Mouse (Mus musculus) small intestine, adult 2 months (tissue): ENCODE measurements around the gene Tbxas1.

Source experiments
- CTCF ChIP-seq: fragments of 200-500 bp; IDR thresholded peaks from 2 replicates; pipeline ENCODE4 v1.5.1; 2012; ENCODE audit warnings: low read depth, mild to moderate bottlenecking, control low read depth, inconsistent platforms, low read length, moderate library complexity, mixed read lengths; ENCODE audit not compliant: insufficient replicate concordance, insufficient read length; ENCODE audit errors: extremely low read depth
- POLR2A ChIP-seq: fragments of 200-500 bp; IDR thresholded peaks from 2 replicates; pipeline ENCODE4 v1.6.1; 2012; ENCODE audit warnings: low read depth, mild to moderate bottlenecking, control low read depth, inconsistent platforms, low read length, moderate library complexity

GRCm38 (mm10) chr6:38986641-38987040 is 111.4 kb downstream of the Tbxas1 start:
- TF ChIP-seq POLR2A, result no peak
- TF ChIP-seq CTCF, result no peak
